Mouse (Mus musculus): ENCODE data around the gene Ttc39b. TPM values are rescaled to one million over a fixed set of nuclear protein-coding genes. Genes with fewer than 3 reads are reported as not detected.

Ttc39b gene
- polyA plus RNA-seq, 1 experiment from 2014 or later = 2.1 TPM

DNA sequence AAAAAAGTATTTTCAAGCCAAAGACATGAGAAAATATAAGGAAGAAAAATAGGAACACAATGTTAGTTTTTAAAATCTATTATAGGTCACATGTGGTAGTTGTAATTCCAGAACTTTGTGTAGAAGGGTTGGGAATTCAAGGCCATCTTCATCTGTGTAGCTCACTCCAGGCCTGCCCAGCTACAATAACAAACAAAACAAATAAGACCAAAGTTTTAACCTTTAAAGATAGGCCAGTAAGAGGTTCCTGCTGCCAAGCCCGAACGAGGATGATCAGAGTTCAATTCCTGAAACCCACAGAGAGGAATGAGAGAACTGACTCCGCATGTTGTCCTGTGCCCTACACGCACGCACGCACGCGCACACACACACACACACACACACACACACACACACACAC is 53.6 kb downstream of the Ttc39b start:
- 90% methylated on average over 8 of the region's 8 CpGs for WGBS
- Histone ChIP-seq H3K4me2 (no peak overlapping the region), H3K36me3 (no peaks in the 10 kb centered on the region), H3K4me3 (no peak overlapping the region), H3K9ac (no peak overlapping the region), H3K27ac (replicated peaks) (no peak overlapping the region), H3K27me3 (replicated peaks) (no peaks in the 10 kb centered on the region), H3K9me3 (no peaks in the 10 kb centered on the region), H3K4me1 (no peaks in the 10 kb centered on the region)
- no peak for ATAC-seq (ENCODE audit: extremely low read depth, insufficient number of reproducible peaks, low FRiP score, low TSS enrichment)

DNA sequence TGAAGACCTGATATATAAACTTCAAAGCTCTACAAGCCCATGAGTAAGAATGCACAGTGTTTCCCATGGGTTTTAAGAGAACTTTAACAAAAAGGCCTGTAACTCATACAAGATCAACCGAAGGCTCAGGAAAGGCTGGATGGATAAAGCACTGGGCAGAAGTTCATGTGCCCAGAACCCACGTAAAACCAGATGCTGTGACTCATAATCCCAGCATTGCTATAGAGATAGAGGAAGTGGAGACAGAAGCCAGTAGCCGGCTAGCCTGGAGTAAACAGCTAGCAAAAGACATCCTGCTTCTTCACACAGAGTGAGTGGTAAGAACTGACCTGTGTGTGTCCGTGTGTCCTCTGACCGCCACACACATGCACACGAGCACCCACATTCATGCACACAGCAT is 54.4 kb downstream of the Ttc39b start:
- Histone ChIP-seq H3K9me3 (no peaks in the 10 kb centered on the region), H3K4me3 (no peak overlapping the region), H3K27ac (replicated peaks) (no peak overlapping the region), H3K4me1 (no peaks in the 10 kb centered on the region), H3K4me2 (no peak overlapping the region), H3K9ac (no peak overlapping the region), H3K27me3 (replicated peaks) (no peaks in the 10 kb centered on the region), H3K36me3 (no peaks in the 10 kb centered on the region)
- 68% methylated on average over 6 of the region's 6 CpGs for WGBS
- ATAC-seq (ENCODE audit: extremely low read depth, insufficient number of reproducible peaks, low FRiP score, low TSS enrichment) = no peak

DNA sequence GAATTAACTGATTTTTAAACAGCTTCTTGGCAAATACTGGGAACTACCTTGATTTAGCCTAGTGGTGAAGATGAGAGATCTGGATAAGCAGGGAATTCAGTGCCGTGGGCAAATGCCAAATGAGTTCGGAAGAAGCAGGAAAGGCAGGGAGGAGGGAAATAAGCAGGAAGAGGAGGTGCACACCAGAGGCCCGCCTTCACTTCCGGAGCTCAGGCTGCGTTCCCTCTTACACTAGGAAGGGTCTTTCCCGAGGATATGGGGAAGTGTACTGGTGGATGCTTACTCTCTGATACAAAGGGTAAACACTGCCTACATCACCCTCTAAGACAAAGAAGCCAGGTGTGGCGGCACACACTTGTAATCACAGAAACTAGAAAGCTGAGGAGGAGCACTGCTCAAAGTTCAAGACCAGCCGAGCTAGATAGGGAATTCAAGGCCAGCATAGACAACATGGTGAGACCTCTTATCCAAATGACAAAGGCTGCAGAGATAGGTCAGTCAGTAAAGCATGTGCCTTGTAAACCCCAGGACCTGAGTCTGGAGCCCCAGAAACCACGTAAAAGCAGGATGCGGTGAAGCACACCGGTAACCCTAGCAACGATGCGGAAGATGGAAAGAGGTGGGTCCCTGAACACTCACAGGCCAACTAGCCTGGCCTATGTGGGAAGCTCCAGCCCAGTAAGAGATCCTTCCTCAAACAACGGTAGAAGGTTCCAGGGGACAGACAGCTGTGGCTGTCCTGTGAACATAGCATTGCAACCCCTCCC is 57.9 kb downstream of the Ttc39b start:
- H3K4me3 ChIP-seq = no peak overlapping the region
- H3K27me3 ChIP-seq (replicated peaks) = no peaks in the 10 kb centered on the region
- H3K4me1 ChIP-seq = no peaks in the 10 kb centered on the region
- 73% methylated on average over 14 of the region's 14 CpGs for WGBS
- ATAC-seq (ENCODE audit: extremely low read depth, insufficient number of reproducible peaks, low FRiP score, low TSS enrichment) = no peak
- no peak overlapping the region for H3K9ac ChIP-seq
- H3K36me3 ChIP-seq = no peaks in the 10 kb centered on the region
- H3K9me3 ChIP-seq = no peaks in the 10 kb centered on the region
- no peak overlapping the region for H3K27ac ChIP-seq (replicated peaks)
- no peak overlapping the region for H3K4me2 ChIP-seq

DNA sequence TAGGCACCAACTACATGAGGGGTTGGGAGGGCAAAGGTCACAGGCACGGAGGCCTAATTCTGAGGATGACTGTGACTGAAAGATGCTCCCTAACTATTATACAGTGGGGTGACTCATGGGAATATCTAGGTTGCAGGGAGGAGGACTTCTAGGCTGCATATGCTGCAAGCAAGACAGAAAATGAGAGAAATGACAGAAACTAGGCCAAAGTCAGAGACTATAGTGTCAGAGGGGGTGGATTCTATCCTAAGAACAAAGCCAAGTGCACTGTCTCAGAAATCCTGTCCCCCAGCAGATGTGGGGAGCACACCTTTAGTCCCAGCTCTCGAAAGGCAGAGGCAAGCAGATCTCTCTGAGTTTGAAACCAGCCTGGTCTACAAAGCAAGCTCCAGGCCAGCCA is 59.2 kb downstream of the Ttc39b start:
- Histone ChIP-seq H3K9ac (no peak overlapping the region), H3K4me3 (no peak overlapping the region), H3K27me3 (replicated peaks) (no peaks in the 10 kb centered on the region), H3K4me2 (no peak overlapping the region), H3K27ac (replicated peaks) (no peak overlapping the region), H3K9me3 (no peaks in the 10 kb centered on the region), H3K36me3 (no peaks in the 10 kb centered on the region), H3K4me1 (no peaks in the 10 kb centered on the region)
- WGBS = 85% methylated on average over 2 of the region's 2 CpGs
- no peak for ATAC-seq (ENCODE audit: extremely low read depth, insufficient number of reproducible peaks, low FRiP score, low TSS enrichment)

DNA sequence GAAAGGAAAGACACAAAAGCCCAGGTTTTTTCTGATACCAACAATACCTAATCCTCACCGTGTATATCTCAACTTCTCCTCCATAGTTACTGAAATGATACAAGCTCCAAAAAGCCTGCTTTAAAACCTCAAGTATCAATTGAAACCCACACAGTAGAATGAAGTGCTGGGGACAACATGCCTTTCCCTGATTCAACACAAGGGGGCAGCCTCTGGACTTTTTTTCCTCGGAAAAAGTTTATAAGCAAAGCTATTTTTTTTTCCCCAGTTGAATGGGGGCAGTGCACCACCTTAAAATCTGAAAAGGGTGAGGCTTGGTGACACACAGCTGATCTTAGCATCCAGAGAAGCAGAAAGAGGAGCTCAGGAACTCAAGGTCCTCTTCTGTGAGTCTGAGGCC is 62.1 kb downstream of the Ttc39b start:
- no peaks in the 10 kb centered on the region for H3K9me3 ChIP-seq
- H3K27me3 ChIP-seq (replicated peaks) = no peaks in the 10 kb centered on the region
- 8% methylated on average over 2 of the region's 2 CpGs for WGBS
- peaks cover 8% of the 10 kb centered on the region for H3K4me1 ChIP-seq
- no peaks in the 10 kb centered on the region for H3K36me3 ChIP-seq
- no peak overlapping the region for H3K9ac ChIP-seq
- no peak overlapping the region for H3K4me3 ChIP-seq
- H3K4me2 ChIP-seq = no peak overlapping the region
- H3K27ac ChIP-seq (replicated peaks) = no peak overlapping the region
- no peak for ATAC-seq (ENCODE audit: extremely low read depth, insufficient number of reproducible peaks, low FRiP score, low TSS enrichment)

DNA sequence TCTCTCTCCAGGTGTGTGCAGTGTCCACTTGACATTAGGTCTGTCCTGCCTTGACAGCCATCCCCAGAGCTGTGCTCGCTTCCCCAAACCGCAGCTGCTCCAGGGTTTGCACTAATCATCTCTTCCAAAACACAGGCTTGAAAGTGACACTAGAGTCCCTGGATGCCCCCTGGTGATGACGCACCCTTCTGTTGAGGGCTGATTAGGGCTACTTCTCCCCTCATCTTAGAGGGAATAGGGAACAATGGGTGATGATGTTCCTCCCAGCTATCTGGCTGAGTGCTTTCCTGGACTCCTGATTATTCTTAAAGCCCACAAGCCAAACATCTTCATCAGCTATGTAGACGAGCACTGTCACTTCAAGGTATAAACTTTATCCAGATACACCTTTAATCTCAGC is 64.4 kb downstream of the Ttc39b start:
- Histone ChIP-seq H3K4me3 (no peak overlapping the region), H3K27me3 (replicated peaks) (no peaks in the 10 kb centered on the region), H3K9ac (no peak overlapping the region), H3K9me3 (no peaks in the 10 kb centered on the region), H3K4me2 (no peak overlapping the region), H3K4me1 (peaks cover 9% of the 10 kb centered on the region), H3K27ac (replicated peaks) (no peak overlapping the region), H3K36me3 (no peaks in the 10 kb centered on the region)
- 55% methylated on average over 4 of the region's 4 CpGs for WGBS
- ATAC-seq (ENCODE audit: extremely low read depth, insufficient number of reproducible peaks, low FRiP score, low TSS enrichment) = no peak

DNA sequence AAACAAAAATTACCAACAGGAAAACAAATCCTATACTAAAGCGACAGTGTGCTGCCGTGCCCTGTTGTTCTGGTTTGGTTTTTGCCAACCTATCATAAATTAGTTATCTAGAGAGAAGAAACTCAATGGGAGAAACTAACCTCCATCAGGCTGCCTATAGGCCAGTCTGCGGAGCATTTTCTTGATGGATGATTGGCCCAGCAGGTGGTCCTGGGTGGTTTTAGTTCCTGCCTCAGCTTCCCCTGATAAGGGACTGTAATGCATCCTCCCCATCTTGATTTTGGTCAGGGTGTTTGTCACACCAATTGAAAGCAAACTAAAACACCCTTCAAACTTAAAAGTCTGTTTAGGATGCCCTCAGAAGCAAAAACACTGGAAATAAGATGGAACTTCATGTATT is 65.8 kb downstream of the Ttc39b start:
- Histone ChIP-seq H3K4me3 (no peak overlapping the region), H3K27me3 (replicated peaks) (no peaks in the 10 kb centered on the region), H3K9me3 (no peaks in the 10 kb centered on the region), H3K4me2 (no peak overlapping the region), H3K36me3 (no peaks in the 10 kb centered on the region), H3K27ac (replicated peaks) (no peak overlapping the region), H3K9ac (no peak overlapping the region), H3K4me1 (peaks cover 9% of the 10 kb centered on the region)
- no peak for ATAC-seq (ENCODE audit: extremely low read depth, insufficient number of reproducible peaks, low FRiP score, low TSS enrichment)
- WGBS = 77% methylated on average over 3 of the region's 3 CpGs

DNA sequence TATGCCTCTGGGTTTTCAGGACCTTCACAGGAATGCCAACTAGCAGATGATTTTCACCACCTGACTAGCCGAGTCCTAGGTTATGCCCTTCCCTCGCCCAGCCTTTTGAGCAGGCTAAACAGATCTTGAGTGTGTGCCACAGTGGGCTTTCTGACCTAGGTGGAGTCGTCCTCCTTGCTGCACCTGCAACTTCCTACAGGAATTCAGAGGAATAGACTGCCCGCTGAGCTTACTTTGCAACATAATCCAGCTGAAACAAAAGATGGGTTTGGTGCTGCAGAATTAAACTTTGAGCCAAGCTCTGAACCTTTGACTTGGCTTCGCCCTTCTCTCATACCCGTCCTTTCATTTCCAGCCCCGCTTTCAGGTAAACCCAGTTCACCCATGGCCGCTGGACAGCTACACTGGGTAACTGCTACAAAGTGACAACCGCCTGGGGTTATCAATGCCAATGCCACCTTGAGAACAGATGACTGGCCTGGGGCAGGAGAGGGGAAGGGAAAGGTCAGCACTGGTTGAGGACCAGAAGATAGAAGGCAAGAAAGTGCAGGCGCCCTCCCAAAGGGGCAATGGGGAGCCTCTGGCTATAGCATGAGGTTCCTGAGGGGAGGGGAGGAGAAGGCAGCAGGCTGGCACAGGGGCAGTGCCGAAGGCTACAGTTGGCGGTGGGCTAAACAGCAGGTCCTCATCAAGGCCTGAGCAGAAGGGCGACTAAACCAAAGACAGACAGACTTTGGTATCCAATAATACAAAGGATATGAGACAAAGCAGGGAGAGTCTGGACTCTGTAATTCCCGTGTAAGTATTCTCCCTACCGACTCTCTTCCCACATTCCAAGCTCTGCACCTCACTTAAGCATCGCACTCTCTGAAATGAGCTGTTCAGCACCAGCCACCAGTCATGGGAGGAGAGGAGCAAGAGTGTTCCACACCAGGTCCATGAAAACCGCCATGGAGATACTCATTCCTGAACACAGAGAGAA is 66.5 kb downstream of the Ttc39b start:
- Histone ChIP-seq H3K27me3 (replicated peaks) (no peaks in the 10 kb centered on the region), H3K4me2 (no peak overlapping the region), H3K9me3 (no peaks in the 10 kb centered on the region), H3K9ac (no peak overlapping the region), H3K27ac (replicated peaks) (peak overlapping the region; percentile 53; the same call in 1 of the 2 replicates), H3K36me3 (no peaks in the 10 kb centered on the region), H3K4me3 (no peak overlapping the region), H3K4me1 (peaks cover 9% of the 10 kb centered on the region)
- WGBS = 62% methylated on average over 17 of the region's 17 CpGs
- ATAC-seq (ENCODE audit: extremely low read depth, insufficient number of reproducible peaks, low FRiP score, low TSS enrichment) = no peak

DNA sequence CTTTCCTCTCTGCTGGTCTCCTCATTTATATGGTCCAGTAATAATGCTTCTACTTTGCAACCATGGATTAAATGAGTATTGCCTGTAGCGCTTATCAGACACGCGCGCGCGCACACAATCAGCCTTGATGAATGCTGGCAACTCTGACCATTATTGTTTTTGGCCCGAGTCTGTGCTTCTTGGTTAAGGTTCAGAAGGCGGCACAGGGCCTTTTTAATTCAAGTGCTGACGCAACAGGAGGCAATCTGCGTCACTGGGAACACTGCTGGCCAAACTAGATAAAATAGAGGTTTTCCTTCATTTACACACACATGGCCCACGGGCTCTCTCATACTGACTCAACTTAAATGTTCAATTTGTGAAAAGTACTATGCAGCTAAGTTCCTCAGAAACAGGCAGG is 67.3 kb downstream of the Ttc39b start:
- ATAC-seq (ENCODE audit: extremely low read depth, insufficient number of reproducible peaks, low FRiP score, low TSS enrichment) = no peak
- 62% methylated on average over 11 of the region's 11 CpGs for WGBS
- peak overlapping the region; percentile 53 for H3K27ac ChIP-seq (replicated peaks)

DNA sequence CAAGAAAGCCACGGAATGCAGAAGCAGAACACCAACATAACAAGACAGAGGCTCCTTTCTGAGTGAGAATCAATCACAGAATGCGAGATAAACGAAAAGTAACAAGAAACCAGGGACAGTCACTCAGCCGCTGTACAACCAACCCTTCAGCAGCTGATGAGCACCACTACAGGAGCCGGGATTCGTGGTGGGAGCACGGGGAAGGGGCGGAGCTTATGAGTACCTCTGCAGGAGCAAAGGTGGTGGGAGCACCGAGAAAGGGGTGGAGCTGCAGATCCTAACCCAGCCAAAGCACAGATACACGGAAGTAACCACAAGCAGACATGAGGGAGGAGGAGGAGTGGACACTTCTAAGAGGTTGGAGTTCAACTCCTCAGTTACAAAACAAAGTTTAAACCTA is 69.1 kb downstream of the Ttc39b start:
- Histone ChIP-seq H3K36me3 (no peaks in the 10 kb centered on the region), H3K4me3 (no peak overlapping the region), H3K4me2 (no peak overlapping the region), H3K4me1 (peaks cover 9% of the 10 kb centered on the region), H3K9ac (no peak overlapping the region), H3K9me3 (no peaks in the 10 kb centered on the region), H3K27ac (replicated peaks) (no peak overlapping the region), H3K27me3 (replicated peaks) (no peaks in the 10 kb centered on the region)
- ATAC-seq (ENCODE audit: extremely low read depth, insufficient number of reproducible peaks, low FRiP score, low TSS enrichment) = no peak
- WGBS = 77% methylated on average over 10 of the region's 10 CpGs

More for the DNA sequence above, 67.3 kb downstream of the Ttc39b start:
- Histone ChIP-seq H3K9me3 (no peaks in the 10 kb centered on the region), H3K9ac (no peak overlapping the region), H3K4me2 (no peak overlapping the region), H3K4me3 (no peak overlapping the region), H3K4me1 (peaks cover 9% of the 10 kb centered on the region), H3K36me3 (no peaks in the 10 kb centered on the region), H3K27me3 (replicated peaks) (no peaks in the 10 kb centered on the region)

DNA sequence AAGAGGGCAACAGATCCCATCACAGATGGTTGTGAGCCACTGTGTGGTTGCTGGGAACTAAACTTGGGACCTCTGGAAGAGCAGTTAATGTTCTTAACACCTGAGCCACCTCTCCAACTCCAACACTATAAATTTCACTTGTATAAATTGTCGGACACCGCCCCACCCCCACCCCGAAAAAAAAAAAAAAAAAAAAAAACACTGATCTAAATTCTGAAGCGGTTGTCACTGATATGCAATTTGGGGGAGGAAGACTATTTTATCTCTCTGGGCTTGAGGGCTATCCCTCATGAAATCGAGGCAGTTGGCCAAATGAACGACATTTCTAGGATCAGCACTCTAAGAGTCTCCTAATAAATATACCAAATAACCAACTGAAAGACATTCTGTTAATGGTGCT is 70.4 kb downstream of the Ttc39b start:
- no peak for ATAC-seq (ENCODE audit: extremely low read depth, insufficient number of reproducible peaks, low FRiP score, low TSS enrichment)
- Histone ChIP-seq H3K27me3 (replicated peaks) (no peaks in the 10 kb centered on the region), H3K4me2 (no peak overlapping the region), H3K9ac (no peak overlapping the region), H3K36me3 (no peaks in the 10 kb centered on the region), H3K27ac (replicated peaks) (no peak overlapping the region), H3K4me1 (peaks cover 9% of the 10 kb centered on the region), H3K9me3 (no peaks in the 10 kb centered on the region), H3K4me3 (no peak overlapping the region)
- 90% methylated on average over 6 of the region's 6 CpGs for WGBS

Measured in heart, embryonic 13.5 days (tissue).